Mouse (Mus musculus) cerebellum, adult 9-11 months (tissue): ENCODE measurements around the gene Sept11.

Experiments used
- DNase-seq: peaks from one replicate; pipeline ENCODE4 v3.0.0; 2022

The Sept11 gene

GRCm38 (mm10) chr5:93128765-93129164 lies 35.5 kb downstream of the Sept11 start:
- DNase-seq, result no peak

DNA sequence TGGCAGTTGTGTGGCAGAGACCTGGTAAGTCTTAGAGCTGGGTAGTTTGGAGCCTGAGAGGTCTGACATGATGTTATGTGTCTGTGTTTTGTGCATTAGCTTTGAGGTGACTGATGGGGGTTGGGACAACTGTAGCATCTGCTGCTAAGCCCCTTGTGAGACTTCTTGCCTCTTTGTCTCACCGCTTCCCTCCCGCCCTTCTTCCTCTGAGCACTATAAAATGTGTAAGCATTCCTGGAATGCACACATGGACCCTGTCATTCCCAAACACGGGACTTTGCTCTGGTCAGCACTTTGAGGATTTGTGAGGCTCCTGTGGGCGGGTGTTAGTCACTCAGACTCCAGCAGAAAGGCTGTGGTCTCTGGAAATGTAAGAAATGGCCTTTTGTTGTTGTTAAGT lies 36.7 kb downstream of the Sept11 start:
- no peak for DNase-seq

GRCm38 (mm10) chr5:93131401-93131800 lies 38.2 kb downstream of the Sept11 start:
- no peak for DNase-seq

DNA sequence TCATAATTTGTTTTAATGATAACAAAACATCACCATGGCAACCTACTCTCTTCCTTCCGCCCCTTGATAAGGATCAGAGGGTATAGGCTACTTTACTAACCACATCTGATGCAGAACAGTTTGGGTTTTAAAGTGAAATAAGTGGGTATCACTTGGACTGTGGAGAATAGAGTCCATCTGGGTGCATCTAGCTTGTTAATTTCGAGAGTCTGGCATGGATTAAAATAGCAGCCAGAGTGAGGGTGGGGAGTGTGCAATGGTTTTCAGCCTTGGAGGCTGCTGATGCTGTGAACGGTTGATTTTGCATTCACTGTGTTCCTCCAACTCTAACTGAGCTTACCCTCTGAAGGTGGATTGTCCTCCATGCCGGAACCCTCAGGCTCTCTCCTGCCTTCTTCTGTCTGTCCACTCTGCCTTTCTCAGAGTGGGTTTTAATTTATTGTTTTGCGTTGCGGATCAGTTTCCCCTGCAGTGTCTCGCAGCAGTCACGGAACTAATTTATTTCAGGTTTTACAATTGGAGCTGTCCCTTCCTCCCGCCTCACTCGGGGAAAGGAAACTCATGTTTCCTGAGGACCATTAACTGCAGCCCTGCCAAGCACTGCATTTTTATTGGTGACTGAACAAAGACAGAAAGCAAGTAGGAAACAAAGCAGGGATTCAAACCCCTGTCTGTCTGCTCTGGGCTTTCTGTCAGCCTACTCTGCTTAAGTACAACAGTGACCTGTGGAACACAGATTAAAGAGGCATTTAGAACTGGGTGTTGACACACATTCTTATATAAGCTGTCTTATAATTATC lies 40.4 kb downstream of the Sept11 start:
- DNase-seq, result no peak

- no peak for DNase-seq
Observed at GRCm38 (mm10) chr5:93135368-93136107, 42.3 kb downstream of the Sept11 start.

DNA sequence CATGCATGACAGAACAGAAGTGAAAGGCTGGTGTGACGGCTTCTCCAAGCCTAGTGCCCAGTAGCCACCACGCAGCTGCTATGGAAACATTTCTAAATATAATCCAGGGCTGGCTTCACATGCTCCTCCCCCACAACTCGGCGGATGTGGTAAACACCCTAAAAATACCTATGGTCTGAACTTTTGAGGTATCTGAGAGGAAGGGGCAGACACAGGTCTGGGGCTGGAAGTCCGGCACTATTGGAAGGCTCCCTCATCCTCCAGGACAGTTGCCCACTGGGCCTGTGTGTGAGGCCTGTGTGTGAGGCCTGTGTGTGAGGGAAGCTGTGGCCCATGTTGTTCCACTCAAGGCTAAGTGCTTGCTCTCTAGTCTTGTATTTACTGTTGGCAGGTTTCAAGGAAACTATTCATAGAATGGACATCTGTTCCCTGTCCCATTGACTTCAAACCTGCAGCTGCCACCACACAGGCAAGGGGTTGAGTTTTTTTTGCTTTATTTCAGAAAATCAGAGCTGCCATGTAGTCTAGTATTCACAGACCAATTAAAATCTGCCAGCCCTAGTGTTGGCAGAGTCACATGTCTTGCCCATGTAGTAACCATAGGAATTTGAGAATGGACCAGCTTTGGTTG lies 43.8 kb downstream of the Sept11 start:
- DNase-seq, result peak; percentile 28

DNA sequence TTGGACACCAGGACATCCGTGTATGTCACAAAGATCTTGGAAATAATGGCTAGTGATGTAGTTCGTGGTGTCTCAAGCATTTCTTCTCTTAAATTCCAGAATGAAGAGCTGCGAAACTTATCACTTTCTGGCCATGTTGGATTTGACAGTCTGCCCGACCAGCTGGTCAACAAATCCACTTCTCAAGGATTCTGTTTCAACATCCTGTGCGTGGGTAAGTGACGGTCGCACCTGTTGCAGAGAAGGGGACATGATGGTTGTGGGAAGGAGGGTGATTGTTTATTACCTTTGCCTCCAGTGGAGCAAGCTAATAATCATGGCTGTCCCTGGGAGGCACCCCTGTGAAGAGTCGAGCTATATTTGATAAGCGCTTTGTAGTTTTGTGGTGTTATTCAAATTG lies 46.1 kb downstream of the Sept11 start:
- DNase-seq, result no peak

DNA sequence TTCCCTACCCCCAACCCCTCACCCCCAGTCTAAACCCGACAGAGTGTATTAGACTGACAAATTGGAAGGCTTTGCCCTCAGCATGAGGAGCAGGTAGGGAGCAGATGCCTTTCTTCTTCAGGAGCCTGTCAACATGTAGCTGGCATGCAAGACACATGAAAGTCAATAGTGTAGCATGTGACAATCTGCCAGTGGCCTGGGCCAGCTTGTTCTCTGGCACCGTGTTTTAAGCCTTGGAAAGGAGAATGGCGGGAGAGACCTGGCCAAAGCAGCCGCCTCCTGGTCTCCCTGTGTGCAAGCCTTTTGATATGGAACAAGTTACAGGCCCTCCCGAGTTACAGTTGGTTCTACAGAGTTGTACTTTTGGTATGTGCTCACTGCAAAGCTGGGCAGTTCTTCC lies 47.5 kb downstream of the Sept11 start:
- peak; percentile 63 for DNase-seq

DNA sequence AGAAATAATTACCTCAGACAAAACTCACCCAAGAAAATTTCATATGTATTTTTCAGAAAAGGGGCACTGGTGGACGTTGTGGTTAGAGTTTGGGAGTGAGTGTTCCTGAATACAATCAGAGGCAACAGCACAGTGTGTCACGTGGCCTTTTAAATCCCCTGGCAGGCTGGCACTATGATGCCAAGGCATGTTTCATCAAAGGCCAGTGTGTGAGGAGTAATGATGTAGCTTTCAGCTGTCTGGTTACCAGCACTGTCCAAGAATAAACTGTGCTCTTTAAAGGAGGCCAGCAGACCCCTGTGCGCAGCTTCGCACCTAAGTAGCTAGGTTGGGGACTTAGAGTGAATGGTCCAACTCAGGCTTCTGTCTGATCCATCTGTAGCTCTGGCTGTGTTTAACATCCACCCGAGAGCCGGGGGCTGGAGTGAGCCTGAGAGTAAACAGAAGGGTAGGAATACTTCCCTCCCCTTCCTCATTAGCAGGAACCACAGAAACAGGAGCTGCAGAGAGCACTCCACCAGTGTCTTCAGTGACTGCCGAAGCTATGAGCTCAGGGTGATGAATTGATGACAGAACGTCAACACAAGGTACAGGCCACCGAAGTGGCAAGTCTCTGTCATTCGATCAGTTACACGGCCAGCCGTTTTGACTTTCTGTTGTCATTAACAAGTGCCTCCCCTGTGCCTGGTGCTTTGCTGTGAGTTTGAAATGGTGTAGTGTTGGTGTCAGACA lies 50.3 kb downstream of the Sept11 start:
- DNase-seq, result no peak

- DNase-seq, result no peak
Observed at GRCm38 (mm10) chr5:93144874-93145273, 51.6 kb downstream of the Sept11 start.

DNA sequence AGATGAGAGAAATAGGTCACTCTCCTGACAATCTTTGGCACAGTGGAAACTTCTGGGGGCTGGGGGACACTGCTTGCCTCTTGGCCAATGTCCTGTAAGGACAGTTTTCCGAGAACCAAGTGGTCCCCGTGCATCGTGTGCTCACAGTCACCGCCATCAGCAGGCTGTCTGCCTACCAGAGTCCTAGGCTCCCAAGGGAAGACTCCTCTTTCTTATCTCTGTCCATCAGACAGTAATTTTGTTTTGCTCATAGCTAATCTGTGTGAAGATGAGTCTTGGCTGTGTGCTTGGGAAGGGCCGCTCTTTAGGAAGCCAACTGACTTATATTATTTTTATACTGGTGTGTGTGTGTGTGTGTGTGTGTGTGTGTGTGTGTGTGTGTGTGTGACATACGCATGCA lies 52.3 kb downstream of the Sept11 start:
- no peak for DNase-seq

GRCm38 (mm10) chr5:93149969-93150777 lies 56.9 kb downstream of the Sept11 start:
- DNase-seq, result no peak

GRCm38 (mm10) chr5:93151985-93152384 lies 58.7 kb downstream of the Sept11 start:
- no peak for DNase-seq

DNA sequence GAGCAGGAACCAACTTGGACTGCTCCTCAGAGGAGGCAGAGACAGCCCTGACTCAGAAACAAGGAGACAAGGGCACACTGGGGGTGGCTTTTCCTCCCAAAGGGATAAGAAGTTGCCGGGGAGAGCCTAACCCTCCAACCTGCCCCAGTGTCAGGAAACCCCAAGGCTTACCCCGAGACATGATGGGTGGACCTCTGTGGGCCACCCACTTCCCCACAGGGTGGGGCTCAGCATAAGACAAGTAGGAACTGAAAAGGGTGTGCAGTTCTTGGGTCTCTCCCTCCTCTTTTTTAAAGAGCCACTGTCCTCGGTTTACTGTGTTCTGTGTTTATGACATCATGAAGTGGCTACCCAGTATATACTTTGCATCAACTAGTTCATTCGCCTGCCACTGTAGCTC lies 59.2 kb downstream of the Sept11 start:
- DNase-seq, result no peak

GRCm38 (mm10) chr5:93154401-93154800 lies 61.2 kb downstream of the Sept11 start:
- DNase-seq, result no peak

DNA sequence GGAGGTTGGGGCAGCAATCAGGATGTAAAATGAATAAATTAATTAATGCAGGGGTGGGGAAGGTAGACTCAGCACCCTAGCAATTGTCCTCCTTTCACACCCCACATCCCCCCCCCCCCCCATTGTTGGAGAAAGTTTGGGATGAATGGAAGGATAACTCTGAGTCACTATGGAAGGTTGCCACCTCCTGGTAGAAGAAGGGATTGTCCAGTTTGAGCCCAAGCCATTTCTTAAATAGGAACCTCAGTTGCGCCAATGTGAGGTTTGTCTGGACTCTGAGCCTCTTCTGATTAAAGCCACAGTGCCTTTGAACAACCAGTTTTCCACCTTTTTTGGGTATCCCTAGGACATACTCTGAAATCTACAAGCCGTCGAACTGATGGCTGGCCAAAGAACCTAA lies 70.3 kb downstream of the Sept11 start:
- peak; percentile 50 for DNase-seq

GRCm38 (mm10) chr5:93167919-93168516 lies 74.8 kb downstream of the Sept11 start:
- DNase-seq, result no peak

DNA sequence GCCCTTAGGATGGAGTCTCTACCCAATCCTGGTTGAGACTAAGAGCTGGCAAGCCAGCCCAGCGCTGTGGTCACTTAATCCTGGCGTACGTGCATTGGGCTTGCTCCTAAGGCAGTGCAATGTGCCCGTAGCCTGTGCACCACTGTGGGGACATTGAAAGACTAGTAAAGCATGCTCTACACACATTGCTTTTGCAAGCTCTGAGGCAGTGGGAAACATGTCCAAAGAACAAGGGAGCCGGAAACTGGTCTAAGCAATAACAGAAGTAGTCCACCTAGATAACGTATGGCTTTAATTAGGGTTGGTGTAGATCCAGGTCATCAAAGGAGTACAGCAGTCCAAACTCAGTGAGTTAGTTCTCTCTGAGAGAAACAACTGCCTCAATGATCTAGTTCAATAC lies 75.4 kb downstream of the Sept11 start:
- DNase-seq, result no peak

- no peak for DNase-seq
Observed at GRCm38 (mm10) chr5:93171420-93171819, 78.2 kb downstream of the Sept11 start.

DNA sequence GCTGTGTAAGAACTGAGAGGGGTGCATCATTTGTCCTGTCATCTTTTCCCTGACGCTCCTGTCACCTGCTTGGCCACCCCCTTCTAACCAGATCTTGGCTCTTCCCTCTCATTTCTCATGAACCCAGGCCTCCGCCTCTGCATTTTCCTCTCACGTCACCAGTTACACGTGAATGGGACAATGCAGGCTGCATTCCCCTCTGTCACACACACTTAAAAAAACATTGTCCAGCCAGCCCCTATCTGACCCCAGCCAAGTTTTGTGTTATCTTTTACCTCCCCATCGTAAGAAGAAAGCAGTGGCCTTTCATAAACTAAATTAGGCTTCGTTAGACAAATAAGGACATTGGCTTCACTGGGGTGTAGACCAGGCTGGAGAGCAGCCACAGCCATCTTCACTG lies 79.3 kb downstream of the Sept11 start:
- DNase-seq, result no peak

DNA sequence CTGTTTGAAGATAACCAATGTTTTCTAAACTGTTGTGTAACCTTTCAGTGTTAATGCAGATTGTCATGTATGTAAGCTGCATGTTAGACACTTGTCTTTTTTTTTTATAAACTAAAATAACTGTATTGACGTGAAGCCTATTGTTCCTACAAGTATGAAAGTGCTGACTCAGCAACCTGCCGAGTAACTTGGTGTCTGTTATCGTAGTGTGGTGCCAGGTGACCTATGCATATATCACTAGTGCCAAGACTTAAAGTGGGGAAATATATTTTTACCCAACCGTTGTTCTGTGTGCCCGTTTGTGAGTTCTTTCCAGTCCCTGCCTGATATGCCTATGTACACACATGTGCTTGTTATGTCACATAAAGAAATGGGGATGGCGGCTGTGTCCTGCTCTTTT lies 81.4 kb downstream of the Sept11 start:
- no peak for DNase-seq

DNA sequence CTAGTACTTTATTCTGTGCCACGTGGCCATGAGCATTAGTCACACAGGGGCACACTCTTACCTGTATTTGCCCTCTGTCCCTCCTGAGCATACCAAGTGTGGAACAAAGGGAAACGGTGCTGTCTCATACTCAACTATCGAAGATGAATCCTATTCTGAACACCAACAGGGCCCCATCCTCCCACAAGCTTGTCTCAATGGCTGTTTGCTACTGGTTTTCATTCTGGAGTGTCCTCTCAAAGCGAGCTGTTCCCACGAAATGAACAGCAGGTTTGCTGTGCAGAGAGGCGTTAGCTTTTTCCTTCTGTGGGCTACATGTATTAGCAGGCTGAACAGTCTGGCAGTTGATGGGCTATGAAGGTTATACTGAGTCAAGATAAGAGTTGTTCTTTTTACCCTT lies 85.4 kb downstream of the Sept11 start:
- DNase-seq, result no peak
